Mouse (Mus musculus): Measurements from ENCODE around the gene Gm28729. TPM values are rescaled to one million over a fixed set of nuclear protein-coding genes. Genes with fewer than 3 reads are reported as not detected.
"Not testable (repeated sequence)": the region's sequence is repeated elsewhere in the genome, so short reads cannot be mapped to it uniquely, and the experiment has no call there.

The Gm28729 gene
- not detected in 2 replicates for total RNA-seq (2014; fragmentation: Nextera tagmentation)
- not detected in 2 replicates for total RNA-seq (2017)

DNA sequence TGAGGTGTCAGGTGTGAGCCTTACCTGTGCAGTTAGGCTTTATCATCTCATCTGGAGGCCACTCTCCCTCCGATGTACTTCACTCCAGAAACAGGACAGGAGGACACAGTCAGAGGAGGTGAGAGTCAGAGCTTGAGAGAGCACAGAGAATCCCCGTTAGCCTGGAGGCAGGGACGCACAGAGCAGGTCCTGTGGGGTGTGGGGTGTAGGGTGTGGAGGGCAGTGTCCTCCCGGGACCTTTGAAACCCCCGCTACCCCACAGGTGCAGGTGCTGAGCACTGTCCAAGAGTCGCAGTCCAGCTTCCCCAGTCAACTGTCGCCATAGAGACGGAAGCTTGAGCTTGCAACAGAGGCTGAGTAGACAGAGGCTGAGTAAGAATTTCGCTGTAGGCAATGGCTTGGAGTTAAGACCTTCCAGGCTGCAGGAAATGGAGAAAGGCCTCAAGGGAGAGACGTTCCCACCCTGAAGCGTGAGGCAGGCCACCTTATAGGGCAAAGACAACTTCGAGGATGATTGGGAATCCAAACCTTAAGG lies at the start of gene Gm28729:
Gene Gm28729, minus strand, starts transcription at position 293 of the 535 bp plus-strand sequence.
- ATAC-seq (replicated peaks; ENCODE audit: low FRiP score, low TSS enrichment, poor library complexity, severe bottlenecking) = peak; percentile 23; the same call in 1 of the 2 replicates

DNA sequence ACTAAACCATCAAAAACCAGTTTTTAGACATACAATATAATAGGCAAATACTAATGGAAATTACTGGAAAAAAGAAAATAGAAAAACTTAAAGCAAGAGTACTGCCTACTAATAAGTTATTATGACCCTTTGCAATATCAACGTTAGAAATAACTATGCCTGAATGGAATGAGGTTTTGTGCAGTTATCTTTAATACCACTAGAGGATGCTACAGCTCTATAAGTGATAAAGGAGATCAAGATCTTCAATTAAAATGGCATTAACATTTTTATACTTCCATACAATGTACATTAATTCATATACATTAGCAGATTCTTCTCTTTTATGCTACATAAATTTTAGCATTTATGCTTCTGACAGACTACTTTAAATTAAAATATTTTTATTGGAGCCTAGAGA lies 48.2 kb upstream of the Gm28729 start:
- ATAC-seq (replicated peaks; ENCODE audit: low FRiP score, low TSS enrichment, poor library complexity, severe bottlenecking) = 0 out of 2 replicates have a peak, but pooled peaks have one; percentile 57

- ATAC-seq (replicated peaks; ENCODE audit: low FRiP score, low TSS enrichment, poor library complexity, severe bottlenecking) = no peak
Measured at GRCm38 (mm10) chr9:96572754-96573153, 47.7 kb upstream of the Gm28729 start.

GRCm38 (mm10) chr9:96566470-96566996 lies 41.5 kb upstream of the Gm28729 start:
- ATAC-seq (replicated peaks; ENCODE audit: low FRiP score, low TSS enrichment, poor library complexity, severe bottlenecking) = peak; percentile 95

DNA sequence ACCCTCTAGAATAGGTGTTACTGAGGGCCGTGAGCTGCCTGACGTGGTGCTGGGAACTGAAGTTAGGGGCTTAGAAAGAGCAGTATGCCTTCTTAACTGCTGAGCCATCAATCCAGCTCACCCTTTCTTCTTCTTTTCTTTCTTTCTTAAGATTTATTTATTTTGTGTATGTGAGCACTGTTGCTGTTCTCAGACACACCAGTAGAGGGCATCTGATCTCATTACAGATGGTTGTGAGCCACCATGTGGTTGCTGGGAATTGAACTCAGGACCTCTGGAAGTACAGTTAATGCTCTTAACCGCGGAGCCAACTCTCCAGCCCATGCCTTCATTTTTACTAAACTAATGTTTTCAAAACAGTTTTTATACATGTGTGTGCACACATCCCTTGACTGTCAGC lies 38.4 kb upstream of the Gm28729 start:
- no peak for ATAC-seq (replicated peaks; ENCODE audit: low FRiP score, low TSS enrichment, poor library complexity, severe bottlenecking)

DNA sequence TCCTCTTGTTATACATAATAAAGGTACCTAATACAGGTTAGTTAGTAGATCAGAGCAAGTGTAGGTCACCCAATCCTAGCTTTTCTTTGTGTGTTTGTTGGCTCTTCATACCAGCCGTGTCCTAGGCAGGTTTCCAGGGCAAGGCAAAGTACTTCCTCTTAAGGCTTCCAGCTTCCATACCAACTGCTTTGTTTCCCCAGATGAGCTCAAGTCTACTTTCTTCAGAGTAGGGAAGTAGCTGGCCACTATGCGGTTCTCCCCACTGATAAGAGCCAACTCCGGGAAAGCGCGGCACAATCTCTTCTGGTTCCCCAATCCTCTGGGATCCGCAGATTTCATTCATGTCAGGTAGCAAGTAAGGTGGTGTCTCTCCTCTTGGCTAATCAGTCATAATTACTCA lies 34.1 kb upstream of the Gm28729 start:
- no peak for ATAC-seq (replicated peaks; ENCODE audit: low FRiP score, low TSS enrichment, poor library complexity, severe bottlenecking)

GRCm38 (mm10) chr9:96558594-96558993 lies 33.5 kb upstream of the Gm28729 start:
- no peak for ATAC-seq (replicated peaks; ENCODE audit: low FRiP score, low TSS enrichment, poor library complexity, severe bottlenecking)

GRCm38 (mm10) chr9:96554095-96554494 lies 29.0 kb upstream of the Gm28729 start:
- ATAC-seq (replicated peaks; ENCODE audit: low FRiP score, low TSS enrichment, poor library complexity, severe bottlenecking) = no peak

DNA sequence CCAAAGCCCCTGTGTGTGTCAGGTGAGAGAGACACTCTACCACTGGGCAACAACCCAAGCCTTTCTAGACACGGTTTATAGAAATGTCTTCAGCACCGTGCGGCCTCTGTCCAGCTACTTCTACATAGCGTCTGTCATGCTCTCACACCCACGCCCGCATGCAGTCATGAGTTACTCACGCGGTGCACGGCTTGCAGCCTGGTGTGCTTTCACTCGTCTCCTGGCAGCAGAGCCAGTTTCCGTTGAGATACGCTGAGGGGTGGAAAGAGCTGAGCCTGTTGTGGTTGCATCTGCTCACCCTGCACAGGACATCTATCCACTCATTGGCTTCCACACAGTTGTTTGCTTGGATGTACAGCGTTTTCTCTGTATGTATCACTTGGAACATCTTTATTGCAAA lies 20.3 kb upstream of the Gm28729 start:
- no peak for ATAC-seq (replicated peaks; ENCODE audit: low FRiP score, low TSS enrichment, poor library complexity, severe bottlenecking)

DNA sequence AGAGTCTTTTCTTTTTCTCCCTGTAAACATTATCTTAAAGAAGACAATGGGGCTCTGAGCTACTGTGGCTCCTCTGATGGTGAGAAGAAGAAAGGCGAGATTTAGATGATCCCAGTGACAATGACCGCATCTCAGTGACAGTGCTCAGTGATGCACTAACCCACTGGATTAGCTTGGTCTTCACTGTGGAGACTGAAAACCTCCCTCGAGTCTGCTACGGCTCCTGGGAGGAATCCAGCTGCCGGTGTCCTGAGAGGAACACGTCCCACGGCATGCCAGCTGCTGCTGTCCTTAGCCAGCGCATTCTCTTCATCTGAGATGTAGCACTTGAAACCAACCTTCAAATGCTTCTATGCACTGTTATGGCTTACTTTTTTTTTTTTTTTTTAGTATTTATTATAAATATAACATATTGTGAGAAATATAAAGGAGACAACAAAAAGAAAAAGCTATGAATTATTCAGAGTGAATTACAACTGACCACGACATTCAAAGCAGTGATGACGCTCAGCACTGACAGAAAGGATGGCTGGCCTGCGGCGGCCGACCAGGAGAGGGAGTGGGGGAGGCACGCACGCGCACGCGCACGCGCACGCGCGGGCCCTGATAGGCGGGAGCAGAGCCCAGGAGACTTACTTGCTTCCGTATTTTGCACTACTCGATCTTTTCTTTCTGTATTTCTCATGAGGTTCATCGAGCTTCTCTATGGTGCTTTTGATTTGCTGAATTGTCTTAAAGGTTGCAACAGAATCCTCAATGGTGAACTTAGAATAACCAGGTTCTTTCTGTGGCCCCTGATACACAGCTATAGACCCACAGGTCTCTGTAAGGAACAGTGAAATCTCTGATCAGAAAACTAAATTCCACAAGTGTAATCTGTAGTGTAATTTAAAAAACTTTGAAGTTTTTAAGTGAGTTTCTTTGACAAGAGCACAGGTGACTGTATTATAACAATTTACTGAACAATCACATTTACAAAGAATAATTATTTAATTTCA lies 18.9 kb upstream of the Gm28729 start:
- ATAC-seq (replicated peaks; ENCODE audit: low FRiP score, low TSS enrichment, poor library complexity, severe bottlenecking) = peak; percentile 98

DNA sequence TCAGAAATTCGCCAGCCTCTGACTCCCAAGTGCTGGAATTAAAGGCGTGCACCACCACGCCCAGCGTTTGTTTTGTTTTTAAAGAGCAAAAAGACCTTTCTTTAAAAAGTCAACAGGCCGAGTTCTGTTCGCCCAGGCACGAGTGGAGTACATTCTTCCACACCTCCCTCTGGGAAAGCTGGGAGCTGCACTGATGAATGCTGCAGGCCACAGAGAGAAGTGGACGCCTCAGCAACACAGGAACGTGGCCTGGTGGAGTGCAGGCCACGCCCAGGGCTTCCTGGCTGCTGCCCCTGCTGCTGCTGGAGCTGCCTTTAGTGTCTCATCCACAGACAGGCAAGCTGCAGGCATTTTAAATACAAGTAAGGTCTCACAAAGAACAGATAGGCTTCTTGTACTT lies 13.9 kb upstream of the Gm28729 start:
- ATAC-seq (replicated peaks; ENCODE audit: low FRiP score, low TSS enrichment, poor library complexity, severe bottlenecking) = no peak

DNA sequence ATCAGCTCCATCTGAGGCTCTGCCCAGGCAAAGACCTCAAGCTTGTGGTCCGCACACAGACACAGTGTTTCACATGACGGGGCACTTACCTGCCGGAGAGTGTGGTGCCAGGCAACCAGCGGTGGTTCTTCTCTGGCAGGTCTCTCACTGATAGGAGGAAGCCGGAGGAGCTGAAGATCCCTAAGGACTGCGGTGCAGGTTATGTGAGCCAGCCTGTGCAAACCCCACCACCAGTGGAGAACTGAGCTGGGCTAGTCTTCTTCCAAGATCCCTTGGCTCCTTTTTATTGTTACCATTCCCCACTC lies 12.5 kb upstream of the Gm28729 start:
- no peak for ATAC-seq (replicated peaks; ENCODE audit: low FRiP score, low TSS enrichment, poor library complexity, severe bottlenecking)

GRCm38 (mm10) chr9:96536895-96537614 lies 12.0 kb upstream of the Gm28729 start:
- peak; percentile 90 for ATAC-seq (replicated peaks; ENCODE audit: low FRiP score, low TSS enrichment, poor library complexity, severe bottlenecking)

GRCm38 (mm10) chr9:96536093-96536492 lies 11.0 kb upstream of the Gm28729 start:
- not testable (repeated sequence) for ATAC-seq (replicated peaks; ENCODE audit: low FRiP score, low TSS enrichment, poor library complexity, severe bottlenecking)

GRCm38 (mm10) chr9:96535431-96535830 lies 10.4 kb upstream of the Gm28729 start:
- 0 out of 2 replicates have a peak, but pooled peaks have one; percentile 26 for ATAC-seq (replicated peaks; ENCODE audit: low FRiP score, low TSS enrichment, poor library complexity, severe bottlenecking)

DNA sequence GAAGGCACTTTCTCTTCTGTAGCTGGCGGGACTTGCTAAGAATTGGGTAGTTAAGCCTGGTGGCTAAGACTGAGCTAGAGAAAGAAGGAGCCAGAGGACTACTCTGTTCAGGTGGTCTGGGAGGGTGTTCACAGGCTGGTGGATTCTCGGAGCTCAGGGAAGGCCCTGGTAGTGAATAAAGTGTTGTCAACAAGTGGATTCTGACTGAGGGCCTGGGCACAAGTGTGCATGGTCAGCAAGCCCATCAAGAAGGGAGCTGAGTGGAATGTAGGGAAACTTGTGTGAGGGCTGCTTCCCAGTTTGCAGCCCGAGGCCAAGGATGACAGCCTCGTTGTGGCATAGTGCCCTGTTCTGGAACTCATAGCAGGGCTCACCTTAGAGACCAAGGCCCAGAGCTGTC lies 9.2 kb upstream of the Gm28729 start:
- ATAC-seq (replicated peaks; ENCODE audit: low FRiP score, low TSS enrichment, poor library complexity, severe bottlenecking) = no peak

- no peak for ATAC-seq (replicated peaks; ENCODE audit: low FRiP score, low TSS enrichment, poor library complexity, severe bottlenecking)
Measured at GRCm38 (mm10) chr9:96533476-96533875, 8.4 kb upstream of the Gm28729 start.

DNA sequence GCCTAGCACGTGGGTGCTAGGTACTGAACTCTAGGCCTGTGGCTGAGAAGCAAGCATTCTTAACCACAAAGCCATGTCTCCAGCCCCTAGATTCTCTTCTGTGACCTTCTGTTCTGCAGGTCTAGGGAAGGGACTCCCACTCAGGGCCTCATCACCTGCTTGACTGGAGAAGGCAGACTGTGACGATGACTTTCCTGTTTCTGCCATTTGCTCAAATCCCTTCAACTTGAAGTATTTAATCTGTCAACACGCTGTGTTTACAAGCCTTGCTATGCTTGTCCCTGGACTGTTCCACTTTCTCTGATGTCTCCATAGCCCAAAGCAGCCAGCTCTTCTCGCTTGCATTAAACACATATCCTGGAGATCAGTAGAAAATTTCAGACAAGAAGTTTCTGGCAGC lies 7.5 kb upstream of the Gm28729 start:
- ATAC-seq (replicated peaks; ENCODE audit: low FRiP score, low TSS enrichment, poor library complexity, severe bottlenecking) = no peak

- no peak for ATAC-seq (replicated peaks; ENCODE audit: low FRiP score, low TSS enrichment, poor library complexity, severe bottlenecking)
Measured at GRCm38 (mm10) chr9:96530674-96531081, 5.6 kb upstream of the Gm28729 start.

All from megakaryocyte-erythroid progenitor cell, adult 5-6 weeks (primary cell).